Mouse (Mus musculus) C2C12 (cell line): ENCODE data around the gene H2-K1.

Source experiments
- CTCF ChIP-seq: IDR thresholded peaks from one replicate; pipeline ENCODE4 v1.5.1; 2011; ENCODE audit not compliant: control insufficient read depth, insufficient read depth, insufficient read length
- MYOD1 ChIP-seq: IDR thresholded peaks from one replicate; pipeline ENCODE4 v1.6.1; 2011; ENCODE audit warnings: low read depth; ENCODE audit not compliant: control insufficient read depth, insufficient read length
- MYOG ChIP-seq: IDR thresholded peaks from one replicate; pipeline ENCODE4 v1.6.1; 2011; ENCODE audit not compliant: control insufficient read depth, insufficient read length; ENCODE audit errors: extremely low read depth

- TF ChIP-seq MYOG (no peak), CTCF (no peak), MYOD1 (no peak)
Observed at GRCm38 (mm10) chr17:33972691-33973090, 27.5 kb downstream of the H2-K1 start.
